Mouse (Mus musculus) CD4-positive naive resting alpha-beta T cell, adult 76 days (primary cell): ENCODE data around the gene Ccdc110. TPM values are rescaled to one million over a fixed set of nuclear protein-coding genes. Genes with fewer than 3 reads are reported as not detected.

ENCODE experiments used
- total RNA-seq: library from RNA; stranded (reverse); gene quantifications from one replicate; pipeline ENCODE4 v1.2.4, GENCODE M21; 2023

Ccdc110 gene
- not detected for total RNA-seq

DNA sequence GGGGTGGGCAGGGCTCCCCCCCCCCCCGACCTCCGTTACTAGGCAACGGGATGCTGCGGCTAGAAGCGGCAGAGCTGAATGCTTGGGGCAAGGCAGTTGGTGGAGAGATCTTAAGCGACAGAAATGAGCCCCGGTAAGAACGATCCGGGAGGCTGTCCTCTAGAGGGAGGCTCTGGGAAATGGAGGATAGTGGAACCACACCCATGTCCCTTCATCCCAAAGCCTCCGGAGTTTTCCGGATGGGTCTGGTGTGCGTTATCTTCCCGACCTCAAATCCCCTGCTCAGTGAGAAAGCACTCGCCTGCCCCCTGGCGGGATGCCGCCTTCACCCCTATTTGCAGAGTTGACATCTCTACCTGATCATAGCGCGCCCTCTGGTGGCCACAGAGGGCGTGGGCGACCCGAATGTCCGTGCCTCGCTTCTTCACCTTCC lies at the start of gene Ccdc110:
TSS of gene Ccdc110 (plus strand) at position 38 of the 433 bp plus-strand sequence.

DNA sequence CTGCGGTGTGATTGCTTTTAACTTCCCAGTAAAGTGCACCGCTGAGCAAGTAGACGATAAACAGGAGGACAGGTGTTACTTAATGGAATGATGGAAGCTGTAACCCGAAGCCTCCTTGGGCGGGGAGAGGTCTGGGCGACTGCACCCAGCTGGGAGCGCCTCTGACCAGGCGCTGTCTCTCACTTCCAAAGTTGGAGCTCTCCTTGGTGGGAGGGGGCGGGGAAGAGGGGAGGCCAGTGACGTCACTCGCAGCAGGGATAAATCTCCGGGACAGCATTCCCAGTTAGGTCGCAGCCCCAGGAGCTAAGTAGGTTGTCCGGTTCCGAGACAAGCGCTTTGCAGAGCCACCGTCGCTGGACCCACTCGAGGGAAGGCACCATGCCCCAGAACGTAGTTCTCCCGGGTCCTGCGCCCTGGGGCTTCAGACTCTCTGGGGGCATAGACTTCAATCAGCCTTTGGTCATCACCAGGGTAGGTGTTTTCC lies 49.2 kb upstream of the Ccdc110 start, which contains the start of gene Pdlim3:
TSS of gene Pdlim3 (plus strand) at position 260 of the 484 bp plus-strand sequence.

DNA sequence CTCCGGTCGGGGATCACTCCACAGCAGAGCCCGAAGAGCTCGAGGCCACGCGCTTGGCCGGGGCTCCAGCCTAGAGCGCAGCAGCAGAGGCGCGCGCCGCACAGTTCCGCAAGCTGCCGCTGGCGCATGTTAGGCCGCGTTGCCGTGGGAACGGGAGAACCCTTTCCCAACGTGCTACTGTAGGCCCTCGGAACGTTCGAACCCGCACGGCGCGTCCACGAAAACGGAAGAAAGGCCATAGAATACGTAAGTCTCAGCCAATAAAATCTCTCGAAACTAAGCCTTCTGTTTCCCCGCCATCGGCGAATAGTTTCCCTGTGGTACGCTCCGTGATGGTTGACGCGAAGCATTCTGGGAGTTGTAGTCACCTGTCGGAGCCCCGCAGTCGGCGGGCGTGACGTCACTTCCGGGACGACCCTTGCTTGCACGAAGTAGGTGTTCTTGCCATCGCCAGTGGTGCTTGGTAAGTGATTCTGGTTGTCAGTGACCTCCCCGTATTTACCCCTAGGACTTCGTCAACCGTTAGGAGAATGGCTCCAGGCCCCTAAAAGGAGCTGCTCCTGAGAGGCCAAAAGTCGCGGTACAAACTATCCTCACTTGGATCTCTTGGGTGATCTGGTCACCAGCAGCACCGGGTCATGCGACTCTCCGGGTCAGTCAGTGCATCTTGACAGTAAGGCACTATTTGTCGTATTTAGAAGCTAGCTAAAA lies 40.9 kb downstream of the Ccdc110 start, which contains the start of the genes 1700029J07Rik and Ufsp2:
TSS of gene 1700029J07Rik (minus strand) at position 127 of the 711 bp plus-strand sequence.
TSS of gene Ufsp2 (plus strand) at position 403 of the 711 bp plus-strand sequence.

Other genes starting within 250 kb of the Ccdc110 start
- not detected for gene Pdlim3, start 49.2 kb upstream of the Ccdc110 start, total RNA-seq
- 0.67 TPM for gene 1700029J07Rik, start 40.6 kb downstream of the Ccdc110 start, total RNA-seq
- 11.4 TPM for gene Ufsp2, start 40.9 kb downstream of the Ccdc110 start, total RNA-seq
- gene Lrp2bp, start 64.7 kb downstream of the Ccdc110 start, total RNA-seq = not detected
- 3.8 TPM for gene Ankrd37, start 71.1 kb downstream of the Ccdc110 start, total RNA-seq
- 16.8 TPM for gene Cfap97, start 217.2 kb downstream of the Ccdc110 start, total RNA-seq
- gene Snx25, start 217.5 kb downstream of the Ccdc110 start, total RNA-seq = 21.5 TPM